In genomic region chr10:80351896-80352295, GRCm38 (mm10) we compare ENCODE assay signal across 1 mouse cellular context.
TF ChIP-seq lines count a peak whose summit lies in the region.

No protein-coding gene starts in this region.

TF ChIP-seq in MEL, 35 proteins besides CTCF, POLR2A, EP300 and RAD21 (continued from another document):
- TF ChIP-seq POLR2AphosphoS5 (IDR thresholded peaks at IDR 0.05; ENCODE audit: borderline replicate concordance, low read depth, low read length) = no peak
